In genomic region chr9:32443817-32444216, GRCm38 (mm10) we compare ENCODE assay signal across 11 mouse cellular contexts.
DNase-seq lines count a peak whose midpoint lies in the region; ATAC-seq lines count a peak whose summit lies in the region.
"Had no signal": no experiment of that assay in that cellular context is flagged by ENCODE, and none has a peak within 500 bp of the region (broad histone marks: within the 10 kb centered on the region; RNA-seq: fewer than 3 reads in every experiment).

No protein-coding gene starts in this region.

- H3K9me3 ChIP-seq in neural tube, embryonic 13.5 days = no peaks in the 10 kb centered on the region
- H3K9me3 ChIP-seq in neural tube, embryonic 15.5 days (replicated peaks) = no peaks in the 10 kb centered on the region
- no peaks in the 10 kb centered on the region for H3K9me3 ChIP-seq in heart, embryonic 16.5 days (replicated peaks; ENCODE audit: control insufficient read depth, low read length)
- H3K9me3 ChIP-seq: forebrain, embryonic 10.5 days; stomach, embryonic 15.5 days had no signal

- peak overlapping the region; percentile 10; the same call in 1 of the 2 replicates for H3K27ac ChIP-seq in neural tube, embryonic 13.5 days (replicated peaks)
- H3K27ac ChIP-seq in neural tube, embryonic 15.5 days (replicated peaks) = no peak overlapping the region; the same call in 1 of the 2 replicates
- H3K27ac ChIP-seq in heart, embryonic 16.5 days (ENCODE audit: low read length) = peak overlapping the region; percentile 5
- H3K27ac ChIP-seq: stomach, embryonic 15.5 days had no signal

- H3K9ac ChIP-seq in neural tube, embryonic 13.5 days = no peak overlapping the region
- H3K9ac ChIP-seq in neural tube, embryonic 15.5 days (replicated peaks) = no peak overlapping the region
- no peak overlapping the region for H3K9ac ChIP-seq in heart, embryonic 16.5 days (ENCODE audit: low read length)
- H3K9ac ChIP-seq: stomach, embryonic 15.5 days had no signal

- peak; percentile 21 for DNase-seq in adrenal gland, postnatal 14 days
- DNase-seq in adrenal gland, adult 2 months = no peak
- DNase-seq in T-cell, adult 2 months (ENCODE audit: low spot score) = no peak
- DNase-seq in urinary bladder, postnatal 36 days (ENCODE audit: low spot score in 2 of 2) = no peak
- no peak for DNase-seq in spleen, postnatal 14 days (ENCODE audit: low spot score in 2 of 2)

- WGBS in neural tube, embryonic 13.5 days = 53% methylated on average over 6 of the region's 6 CpGs
- WGBS in neural tube, embryonic 15.5 days = 47% methylated on average over 6 of the region's 6 CpGs
- 48% methylated on average over 6 of the region's 6 CpGs for WGBS in heart, embryonic 16.5 days

- ATAC-seq in neural tube, embryonic 13.5 days (ENCODE audit: low read depth) = no peak
- ATAC-seq in neural tube, embryonic 15.5 days (ENCODE audit: low FRiP score) = no peak
- ATAC-seq in heart, embryonic 16.5 days (replicated peaks; ENCODE audit: extremely low read depth, insufficient read depth, low FRiP score) = peak; percentile 55; the same call in 1 of the 2 replicates
- ATAC-seq: intestine, postnatal 0 days had no signal

- H3K4me1 ChIP-seq in neural tube, embryonic 13.5 days (replicated peaks) = no peaks in the 10 kb centered on the region; the same call in 1 of the 2 replicates
- 0 out of 2 replicates have a peak, but pooled peaks cover 3% of the 10 kb centered on the region for H3K4me1 ChIP-seq in neural tube, embryonic 15.5 days
- peaks cover 3% of the 10 kb centered on the region for H3K4me1 ChIP-seq in heart, embryonic 16.5 days (ENCODE audit: control insufficient read depth, insufficient read depth, low read length)
- H3K4me1 ChIP-seq: stomach, embryonic 15.5 days had no signal

- H3K4me3 ChIP-seq in neural tube, embryonic 13.5 days = no peak overlapping the region
- H3K4me3 ChIP-seq in neural tube, embryonic 15.5 days (replicated peaks) = no peak overlapping the region
- H3K4me3 ChIP-seq in heart, embryonic 16.5 days (ENCODE audit: low read length) = no peak overlapping the region
- H3K4me3 ChIP-seq: forebrain, embryonic 10.5 days; stomach, embryonic 15.5 days had no signal

- H3K27me3 ChIP-seq in neural tube, embryonic 13.5 days = no peaks in the 10 kb centered on the region
- H3K27me3 ChIP-seq in neural tube, embryonic 15.5 days (replicated peaks) = no peaks in the 10 kb centered on the region
- H3K27me3 ChIP-seq in heart, embryonic 16.5 days (ENCODE audit: control insufficient read depth, insufficient read depth, low read length) = no peaks in the 10 kb centered on the region
- H3K27me3 ChIP-seq: stomach, embryonic 15.5 days had no signal

- H3K36me3 ChIP-seq in neural tube, embryonic 13.5 days = no peaks in the 10 kb centered on the region
- H3K36me3 ChIP-seq in neural tube, embryonic 15.5 days = no peaks in the 10 kb centered on the region
- peaks cover 5% of the 10 kb centered on the region; the same call in 1 of the 2 replicates for H3K36me3 ChIP-seq in heart, embryonic 16.5 days (ENCODE audit: control insufficient read depth, insufficient read depth)
- H3K36me3 ChIP-seq: stomach, embryonic 15.5 days had no signal

- no peak overlapping the region for H3K4me2 ChIP-seq in neural tube, embryonic 13.5 days
- H3K4me2 ChIP-seq in neural tube, embryonic 15.5 days = no peak overlapping the region
- H3K4me2 ChIP-seq in heart, embryonic 16.5 days (ENCODE audit: low read depth, low read length) = no peak overlapping the region
- H3K4me2 ChIP-seq: stomach, embryonic 15.5 days had no signal
